Mouse (Mus musculus) B cell, adult 67 days (primary cell): Measurements from ENCODE around the gene Sall4. TPM values are rescaled to one million over a fixed set of nuclear protein-coding genes. Genes with fewer than 3 reads are reported as not detected.

Experiments used
- total RNA-seq, 2 experiments: library from RNA; stranded (reverse); gene quantifications; 4 replicates each; pipeline ENCODE4 v1.2.4; 2023

Gene Sall4
- not detected for total RNA-seq

GRCm38 (mm10) chr2:168767582-168767981 lies at the start of gene Sall4:
Sall4 (minus strand) TSS chr2:168767943.

GRCm38 (mm10) chr2:168742059-168742627 lies 25.6 kb downstream of the Sall4 start, which contains the start of gene Atp9a:
Atp9a (minus strand) TSS chr2:168742409.

Other genes with a start within 250 kb of the Sall4 start
- gene Nfatc2, start 166.3 kb downstream of the Sall4 start, total RNA-seq, result 10 to 100 TPM; 53.1 to 64.7 TPM
- gene Atp9a, start 25.5 kb downstream of the Sall4 start, total RNA-seq, result 1 to 10 TPM; 1.4 to 1.9 TPM
- 10 to 100 TPM; 21.6 to 23.5 TPM for gene Zfp64, start 187.6 kb upstream of the Sall4 start, total RNA-seq